23 mouse cellular contexts compared by ENCODE assay signal in the genomic region with DNA sequence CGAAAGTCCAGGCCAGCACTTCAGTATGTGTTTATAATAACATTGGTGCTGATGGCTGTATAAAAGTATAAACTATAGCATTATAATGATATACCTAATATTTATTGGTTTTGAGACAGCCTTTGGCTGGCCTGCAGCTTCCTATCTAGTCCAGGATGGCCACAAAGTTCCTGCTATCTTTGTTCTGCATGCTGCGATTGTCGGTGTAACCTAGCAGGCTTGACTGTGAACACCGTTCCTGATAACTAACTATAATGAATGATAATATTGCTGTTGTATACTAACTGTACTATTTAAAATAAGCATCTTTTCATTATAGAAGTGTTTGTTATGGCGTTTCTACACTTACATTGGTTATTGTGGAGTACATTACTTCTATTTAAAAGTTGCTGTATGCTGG.
"Had no signal": no experiment of that assay in that cellular context is flagged by ENCODE, and none has a peak within 500 bp of the region (broad histone marks: within the 10 kb centered on the region; RNA-seq: fewer than 3 reads in every experiment).

No protein-coding gene starts in this region.

- H3K27ac ChIP-seq: lung, embryonic 15.5 days; macrophage; midbrain, embryonic 10.5 days; midbrain, embryonic 12.5 days; neural tube, embryonic 13.5 days; neural tube, embryonic 15.5 days had no signal

- DNase-seq: liver, postnatal 0 days; lung, adult 2 months; lung, postnatal 14 days; lung, postnatal 36 days; midbrain, embryonic 14.5 days; retina, postnatal 1 day; right cerebral cortex, adult 18-20 months; right cerebral cortex, postnatal 25 days; right cerebral cortex, postnatal 4 days; spleen, adult 18-20 months; thymus, adult 18-20 months; thymus, postnatal 14 days; thymus, postnatal 36 days had no signal

- H3K4me3 ChIP-seq: lung, embryonic 15.5 days; megakaryocyte, embryonic 14.5 days; midbrain, embryonic 10.5 days; midbrain, embryonic 12.5 days; myocyte; neural tube, embryonic 13.5 days; neural tube, embryonic 15.5 days had no signal

- H3K9me3 ChIP-seq: lung, embryonic 15.5 days; megakaryocyte, embryonic 14.5 days; midbrain, embryonic 10.5 days; midbrain, embryonic 12.5 days; neural tube, embryonic 13.5 days; neural tube, embryonic 15.5 days had no signal

- ATAC-seq: liver, postnatal 0 days; lung, postnatal 0 days; midbrain, embryonic 16.5 days had no signal

- H3K36me3 ChIP-seq: lung, embryonic 15.5 days had no signal

- H3K4me1 ChIP-seq: megakaryocyte, embryonic 14.5 days; midbrain, embryonic 10.5 days; midbrain, embryonic 12.5 days; neural tube, embryonic 15.5 days had no signal

- H3K9ac ChIP-seq: liver, postnatal 0 days; lung, embryonic 15.5 days; midbrain, embryonic 12.5 days; neural tube, embryonic 13.5 days; neural tube, embryonic 15.5 days had no signal

- H3K27me3 ChIP-seq: lung, embryonic 15.5 days; midbrain, embryonic 12.5 days; neural tube, embryonic 13.5 days; neural tube, embryonic 15.5 days had no signal

- H3K4me2 ChIP-seq: lung, embryonic 15.5 days; midbrain, embryonic 12.5 days; neural tube, embryonic 13.5 days; neural tube, embryonic 15.5 days had no signal
